Mouse (Mus musculus) C2C12 (cell line): ENCODE measurements around the gene Cox7a1.

Experiments
- CEBPB ChIP-seq: IDR thresholded peaks from one replicate; pipeline ENCODE4 v1.6.1; 2011; ENCODE audit warnings: low read depth, mild to moderate bottlenecking, control low read depth, moderate library complexity
- CTCF ChIP-seq: IDR thresholded peaks from one replicate; pipeline ENCODE4 v1.5.1; 2011; ENCODE audit not compliant: control insufficient read depth, insufficient read depth, insufficient read length
- USF1 ChIP-seq: IDR thresholded peaks from one replicate; pipeline ENCODE4 v1.6.1; 2011; ENCODE audit warnings: low read depth, mild to moderate bottlenecking, control low read depth, moderate library complexity

DNA sequence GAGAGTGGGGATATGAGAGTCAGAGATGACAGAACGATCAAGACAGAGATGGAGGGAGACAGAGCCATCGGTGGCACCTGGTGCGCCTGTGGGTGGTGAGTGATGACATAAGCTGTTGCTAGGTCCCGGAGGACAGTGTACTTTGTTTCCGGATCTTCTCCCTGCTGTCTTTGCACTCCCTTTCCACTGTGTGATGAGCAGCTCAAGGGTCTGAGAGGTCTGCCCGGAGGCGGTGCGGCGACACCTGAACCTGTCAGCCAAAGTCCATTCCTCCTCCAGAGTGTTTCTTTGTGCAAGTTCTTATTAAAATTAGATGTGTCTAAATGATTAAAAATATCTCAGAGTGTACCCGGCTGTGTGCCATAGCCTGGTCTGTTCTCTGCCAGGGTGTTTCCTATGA is 47.1 kb upstream of the Cox7a1 start:
- no peak for TF ChIP-seq CEBPB
- no peak for TF ChIP-seq CTCF
- TF ChIP-seq USF1 = no peak
